Mouse (Mus musculus) testis, postnatal 14 days (tissue): ENCODE measurements around the gene Was.
"Not testable (repeated sequence)": the region's sequence is repeated elsewhere in the genome, so short reads cannot be mapped to it uniquely, and the experiment has no call there.

Source experiments
- DNase-seq: peaks from one replicate; pipeline ENCODE4 v3.0.0; 2021; ENCODE audit warnings: low spot score

The Was gene

GRCm38 (mm10) chrX:8090346-8090953, at the start of gene Was:
Gene Was (minus strand): TSS chrX:8090498.
- no peak for DNase-seq

- no peak for DNase-seq
Measured at GRCm38 (mm10) chrX:8139480-8139879, 49.2 kb upstream of the Was start.

- DNase-seq, result no peak
Measured at GRCm38 (mm10) chrX:8135886-8136285, 45.6 kb upstream of the Was start.

GRCm38 (mm10) chrX:8132017-8132976, 42.0 kb upstream of the Was start, which contains the start of gene Wdr13:
Gene Wdr13 (minus strand): TSS chrX:8132892.
- peak; percentile 86 for DNase-seq

- no peak for DNase-seq
Measured at GRCm38 (mm10) chrX:8131393-8131792, 41.1 kb upstream of the Was start.

GRCm38 (mm10) chrX:8125235-8125634, 34.9 kb upstream of the Was start:
- DNase-seq, result no peak

- DNase-seq, result no peak
Measured at GRCm38 (mm10) chrX:8123821-8124470, 33.6 kb upstream of the Was start.

- no peak for DNase-seq
Measured at GRCm38 (mm10) chrX:8117264-8117663, 27.0 kb upstream of the Was start.

GRCm38 (mm10) chrX:8115275-8115674, 25.0 kb upstream of the Was start:
- no peak for DNase-seq

GRCm38 (mm10) chrX:8105019-8105418, 14.7 kb upstream of the Was start:
- DNase-seq, result no peak

- DNase-seq, result no peak
Measured at GRCm38 (mm10) chrX:8102213-8102668, 11.9 kb upstream of the Was start.

GRCm38 (mm10) chrX:8101017-8101416, 10.7 kb upstream of the Was start:
- no peak for DNase-seq

- no peak for DNase-seq
Measured at GRCm38 (mm10) chrX:8099435-8099834, 9.1 kb upstream of the Was start.

- peak; percentile 96 for DNase-seq
Measured at GRCm38 (mm10) chrX:8096787-8097242, 6.5 kb upstream of the Was start.

GRCm38 (mm10) chrX:8096068-8096786, 5.9 kb upstream of the Was start:
- DNase-seq, result peak; percentile 83

- no peak for DNase-seq
Measured at GRCm38 (mm10) chrX:8095546-8095945, 5.2 kb upstream of the Was start.

- not testable (repeated sequence) for DNase-seq
Measured at GRCm38 (mm10) chrX:8090954-8091347, 653 bp upstream of the Was start.

GRCm38 (mm10) chrX:8089746-8090145, 552 bp downstream of the Was start:
- DNase-seq, result no peak

- DNase-seq, result no peak
Measured at GRCm38 (mm10) chrX:8085611-8086010, 4.7 kb downstream of the Was start.

- DNase-seq, result no peak
Measured at GRCm38 (mm10) chrX:8084771-8085259, 5.5 kb downstream of the Was start.

- no peak for DNase-seq
Measured at GRCm38 (mm10) chrX:8075104-8075503, 15.2 kb downstream of the Was start.
